Mouse (Mus musculus): Measurements from ENCODE around the gene Igf1. TPM values are rescaled to one million over a fixed set of nuclear protein-coding genes. Genes with fewer than 3 reads are reported as not detected.

The Igf1 gene
- polyA plus RNA-seq, 1 experiment = 8.9 TPM

- Histone ChIP-seq H3K4me1 (ENCODE audit: control insufficient read depth, insufficient read depth, low read length) (no peaks in the 10 kb centered on the region), H3K27ac (ENCODE audit: control insufficient read depth, insufficient read depth, low read depth, low read length) (no peak overlapping the region), H3K4me3 (ENCODE audit: control insufficient read depth, low read depth, low read length) (no peak overlapping the region), H3K27me3 (ENCODE audit: control insufficient read depth, insufficient read depth, low read length) (no peaks in the 10 kb centered on the region), H3K36me3 (ENCODE audit: control insufficient read depth, insufficient read depth, low read length) (no peaks in the 10 kb centered on the region)
- TF ChIP-seq POLR2A (IDR thresholded peaks at IDR 0.05; ENCODE audit: control insufficient read depth, low read depth, low read length) (no peak), CTCF (IDR thresholded peaks at IDR 0.05; ENCODE audit: control insufficient read depth, insufficient read depth, insufficient replicate concordance, low read depth, low read length) (no peak)
Observed at GRCm38 (mm10) chr10:87848419-87848818, 9.6 kb upstream of the Igf1 start.

- no peak overlapping the region for H3K27ac ChIP-seq (ENCODE audit: control insufficient read depth, insufficient read depth, low read depth, low read length)
- H3K4me1 ChIP-seq (ENCODE audit: control insufficient read depth, insufficient read depth, low read length) = peaks cover 2% of the 10 kb centered on the region; the same call in 1 of the 2 replicates
- H3K4me3 ChIP-seq (ENCODE audit: control insufficient read depth, low read depth, low read length) = no peak overlapping the region
- TF ChIP-seq POLR2A (IDR thresholded peaks at IDR 0.05; ENCODE audit: control insufficient read depth, low read depth, low read length) = no peak
- TF ChIP-seq CTCF (IDR thresholded peaks at IDR 0.05; ENCODE audit: control insufficient read depth, insufficient read depth, insufficient replicate concordance, low read depth, low read length) = no peak
- H3K36me3 ChIP-seq (ENCODE audit: control insufficient read depth, insufficient read depth, low read length) = no peaks in the 10 kb centered on the region
- H3K27me3 ChIP-seq (ENCODE audit: control insufficient read depth, insufficient read depth, low read length) = no peaks in the 10 kb centered on the region
Observed at GRCm38 (mm10) chr10:87851492-87851891, 6.6 kb upstream of the Igf1 start.

GRCm38 (mm10) chr10:87854408-87854807 lies 3.7 kb upstream of the Igf1 start:
- Histone ChIP-seq H3K36me3 (ENCODE audit: control insufficient read depth, insufficient read depth, low read length) (no peaks in the 10 kb centered on the region), H3K27me3 (ENCODE audit: control insufficient read depth, insufficient read depth, low read length) (no peaks in the 10 kb centered on the region), H3K4me3 (ENCODE audit: control insufficient read depth, low read depth, low read length) (no peak overlapping the region), H3K4me1 (ENCODE audit: control insufficient read depth, insufficient read depth, low read length) (peaks cover 2% of the 10 kb centered on the region; the same call in 1 of the 2 replicates), H3K27ac (ENCODE audit: control insufficient read depth, insufficient read depth, low read depth, low read length) (no peak overlapping the region)
- TF ChIP-seq CTCF (IDR thresholded peaks at IDR 0.05; ENCODE audit: control insufficient read depth, insufficient read depth, insufficient replicate concordance, low read depth, low read length) (no peak), POLR2A (IDR thresholded peaks at IDR 0.05; ENCODE audit: control insufficient read depth, low read depth, low read length) (no peak)

GRCm38 (mm10) chr10:87855423-87856122 lies 2.5 kb upstream of the Igf1 start:
- no peak overlapping the region for H3K27ac ChIP-seq (ENCODE audit: control insufficient read depth, insufficient read depth, low read depth, low read length)
- TF ChIP-seq CTCF (IDR thresholded peaks at IDR 0.05; ENCODE audit: control insufficient read depth, insufficient read depth, insufficient replicate concordance, low read depth, low read length) (no peak), POLR2A (IDR thresholded peaks at IDR 0.05; ENCODE audit: control insufficient read depth, low read depth, low read length) (no peak)

GRCm38 (mm10) chr10:87857215-87857955 lies 680 bp upstream of the Igf1 start:
- TF ChIP-seq CTCF (IDR thresholded peaks at IDR 0.05; ENCODE audit: control insufficient read depth, insufficient read depth, insufficient replicate concordance, low read depth, low read length) (no peak), POLR2A (IDR thresholded peaks at IDR 0.05; ENCODE audit: control insufficient read depth, low read depth, low read length) (no peak)
- Histone ChIP-seq H3K27me3 (ENCODE audit: control insufficient read depth, insufficient read depth, low read length) (no peaks in the 10 kb centered on the region; the same call in 1 of the 2 replicates), H3K36me3 (ENCODE audit: control insufficient read depth, insufficient read depth, low read length) (no peaks in the 10 kb centered on the region), H3K27ac (ENCODE audit: control insufficient read depth, insufficient read depth, low read depth, low read length) (no peak overlapping the region), H3K4me3 (ENCODE audit: control insufficient read depth, low read depth, low read length) (no peak overlapping the region), H3K4me1 (ENCODE audit: control insufficient read depth, insufficient read depth, low read length) (peaks cover 4% of the 10 kb centered on the region)

More at GRCm38 (mm10) chr10:87855423-87856122, 2.5 kb upstream of the Igf1 start:
- peaks cover 2% of the 10 kb centered on the region for H3K4me1 ChIP-seq (ENCODE audit: control insufficient read depth, insufficient read depth, low read length)
- H3K27me3 ChIP-seq (ENCODE audit: control insufficient read depth, insufficient read depth, low read length) = no peaks in the 10 kb centered on the region; the same call in 1 of the 2 replicates
- no peaks in the 10 kb centered on the region for H3K36me3 ChIP-seq (ENCODE audit: control insufficient read depth, insufficient read depth, low read length)
- no peak overlapping the region for H3K4me3 ChIP-seq (ENCODE audit: control insufficient read depth, low read depth, low read length)

GRCm38 (mm10) chr10:87858939-87859338 lies 874 bp downstream of the Igf1 start:
- Histone ChIP-seq H3K27ac (ENCODE audit: control insufficient read depth, insufficient read depth, low read depth, low read length) (peak overlapping the region; percentile 21; the same call in 1 of the 2 replicates), H3K4me3 (ENCODE audit: control insufficient read depth, low read depth, low read length) (no peak overlapping the region), H3K4me1 (ENCODE audit: control insufficient read depth, insufficient read depth, low read length) (peaks cover 4% of the 10 kb centered on the region), H3K27me3 (ENCODE audit: control insufficient read depth, insufficient read depth, low read length) (no peaks in the 10 kb centered on the region; the same call in 1 of the 2 replicates), H3K36me3 (ENCODE audit: control insufficient read depth, insufficient read depth, low read length) (no peaks in the 10 kb centered on the region)
- TF ChIP-seq POLR2A (IDR thresholded peaks at IDR 0.05; ENCODE audit: control insufficient read depth, low read depth, low read length) = no peak
- no peak for TF ChIP-seq CTCF (IDR thresholded peaks at IDR 0.05; ENCODE audit: control insufficient read depth, insufficient read depth, insufficient replicate concordance, low read depth, low read length)

- Histone ChIP-seq H3K36me3 (ENCODE audit: control insufficient read depth, insufficient read depth, low read length) (no peaks in the 10 kb centered on the region), H3K27me3 (ENCODE audit: control insufficient read depth, insufficient read depth, low read length) (no peaks in the 10 kb centered on the region; the same call in 1 of the 2 replicates), H3K27ac (ENCODE audit: control insufficient read depth, insufficient read depth, low read depth, low read length) (peak overlapping the region; percentile 13; the same call in 1 of the 2 replicates), H3K4me3 (ENCODE audit: control insufficient read depth, low read depth, low read length) (peak overlapping the region; percentile 51), H3K4me1 (ENCODE audit: control insufficient read depth, insufficient read depth, low read length) (peaks cover 4% of the 10 kb centered on the region)
- TF ChIP-seq POLR2A (IDR thresholded peaks at IDR 0.05; ENCODE audit: control insufficient read depth, low read depth, low read length) (no peak), CTCF (IDR thresholded peaks at IDR 0.05; ENCODE audit: control insufficient read depth, insufficient read depth, insufficient replicate concordance, low read depth, low read length) (no peak)
Observed at GRCm38 (mm10) chr10:87859453-87859852, 1.4 kb downstream of the Igf1 start.

Data from testis, adult 2 months (tissue).